Mouse (Mus musculus): Measurements from ENCODE around the gene Slc35a1. TPM values are rescaled to one million over a fixed set of nuclear protein-coding genes. Genes with fewer than 3 reads are reported as not detected.

The Slc35a1 gene
- polyA plus RNA-seq, 1 experiment from 2014 or later: 52.7 TPM

DNA sequence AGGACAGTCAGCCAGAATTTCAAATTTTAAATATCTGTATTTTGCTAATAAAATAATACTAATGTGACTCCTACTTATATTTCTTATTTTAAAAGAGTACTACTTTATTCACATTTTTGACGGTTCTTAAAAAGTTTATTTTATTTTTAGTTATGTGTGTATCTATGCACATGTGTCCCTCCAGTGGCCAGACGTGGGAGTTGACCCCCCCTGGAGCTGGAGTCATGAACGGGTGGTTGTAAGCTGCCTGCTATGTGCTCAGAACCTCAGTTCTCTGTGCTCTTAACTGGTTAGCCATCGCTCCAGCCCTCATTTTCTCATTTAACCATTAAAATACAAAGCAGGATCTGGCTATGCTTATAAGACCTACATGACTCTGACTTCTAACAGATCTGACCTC lies 15.8 kb upstream of the Slc35a1 start:
- H3K4me3 ChIP-seq: no peak overlapping the region
- H3K9me3 ChIP-seq: no peaks in the 10 kb centered on the region
- no peaks in the 10 kb centered on the region for H3K27me3 ChIP-seq (replicated peaks)
- 74% methylated on average over 4 of the region's 4 CpGs for WGBS
- H3K4me2 ChIP-seq: no peak overlapping the region
- no peak overlapping the region for H3K9ac ChIP-seq
- H3K27ac ChIP-seq: no peak overlapping the region
- no peak for ATAC-seq (replicated peaks)
- H3K4me1 ChIP-seq: no peaks in the 10 kb centered on the region
- H3K36me3 ChIP-seq (replicated peaks): no peaks in the 10 kb centered on the region

- Histone ChIP-seq H3K9ac (no peak overlapping the region), H3K36me3 (replicated peaks) (no peaks in the 10 kb centered on the region), H3K9me3 (no peaks in the 10 kb centered on the region), H3K27ac (no peak overlapping the region), H3K4me1 (no peaks in the 10 kb centered on the region), H3K27me3 (replicated peaks) (no peaks in the 10 kb centered on the region), H3K4me3 (no peak overlapping the region), H3K4me2 (no peak overlapping the region)
- WGBS: 98% methylated on average over 11 of the region's 11 CpGs
- no peak for ATAC-seq (replicated peaks)
Measured at GRCm38 (mm10) chr4:34702231-34702630, 15.0 kb upstream of the Slc35a1 start.

- no peak for ATAC-seq (replicated peaks)
- 49% methylated on average over 5 of the region's 5 CpGs for WGBS
Measured at GRCm38 (mm10) chr4:34701528-34701927, 14.3 kb upstream of the Slc35a1 start.

GRCm38 (mm10) chr4:34688021-34688420 lies 783 bp upstream of the Slc35a1 start:
- Histone ChIP-seq H3K4me1 (peaks cover 18% of the 10 kb centered on the region), H3K27me3 (replicated peaks) (no peaks in the 10 kb centered on the region), H3K4me3 (no peak overlapping the region), H3K36me3 (replicated peaks) (no peaks in the 10 kb centered on the region), H3K4me2 (peak overlapping the region; percentile 47), H3K27ac (peak overlapping the region; percentile 69), H3K9me3 (no peaks in the 10 kb centered on the region), H3K9ac (no peak overlapping the region; the same call in 1 of the 2 replicates)
- ATAC-seq (replicated peaks): no peak
- WGBS: 60% methylated on average over 3 of the region's 3 CpGs

More at GRCm38 (mm10) chr4:34701528-34701927, 14.3 kb upstream of the Slc35a1 start:
- H3K4me1 ChIP-seq: no peaks in the 10 kb centered on the region
- no peak overlapping the region for H3K9ac ChIP-seq
- H3K27ac ChIP-seq: no peak overlapping the region
- no peak overlapping the region for H3K4me3 ChIP-seq
- no peaks in the 10 kb centered on the region for H3K9me3 ChIP-seq
- H3K27me3 ChIP-seq (replicated peaks): no peaks in the 10 kb centered on the region
- no peak overlapping the region for H3K4me2 ChIP-seq
- H3K36me3 ChIP-seq (replicated peaks): no peaks in the 10 kb centered on the region

DNA sequence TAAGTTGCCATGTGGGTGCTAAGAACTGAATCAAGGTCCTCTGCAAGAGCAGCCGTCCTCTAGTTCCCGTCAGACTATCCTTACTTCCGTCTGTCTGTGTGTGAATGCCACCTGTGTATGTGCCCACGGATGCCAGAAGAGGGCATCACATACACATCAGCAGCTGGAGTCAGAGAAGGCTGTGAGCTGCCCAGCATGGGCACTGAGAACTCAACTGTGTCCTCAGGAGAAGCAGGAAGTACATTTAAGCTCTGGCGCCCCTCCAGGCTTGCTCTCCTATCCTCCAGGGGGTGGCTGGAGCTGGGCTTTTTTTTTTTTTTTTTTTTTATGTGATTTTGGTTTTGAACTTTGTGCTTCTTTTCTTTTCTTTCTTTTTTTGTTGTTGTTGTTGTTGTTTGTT lies 6.7 kb downstream of the Slc35a1 start:
- Histone ChIP-seq H3K27me3 (replicated peaks) (no peaks in the 10 kb centered on the region), H3K4me1 (peaks cover 7% of the 10 kb centered on the region; the same call in 1 of the 2 replicates), H3K27ac (no peak overlapping the region), H3K36me3 (replicated peaks) (peaks cover 9% of the 10 kb centered on the region; the same call in 1 of the 2 replicates), H3K9ac (no peak overlapping the region), H3K9me3 (no peaks in the 10 kb centered on the region), H3K4me2 (no peak overlapping the region), H3K4me3 (no peak overlapping the region)
- WGBS: 81% methylated on average over 5 of the region's 5 CpGs
- no peak for ATAC-seq (replicated peaks)

DNA sequence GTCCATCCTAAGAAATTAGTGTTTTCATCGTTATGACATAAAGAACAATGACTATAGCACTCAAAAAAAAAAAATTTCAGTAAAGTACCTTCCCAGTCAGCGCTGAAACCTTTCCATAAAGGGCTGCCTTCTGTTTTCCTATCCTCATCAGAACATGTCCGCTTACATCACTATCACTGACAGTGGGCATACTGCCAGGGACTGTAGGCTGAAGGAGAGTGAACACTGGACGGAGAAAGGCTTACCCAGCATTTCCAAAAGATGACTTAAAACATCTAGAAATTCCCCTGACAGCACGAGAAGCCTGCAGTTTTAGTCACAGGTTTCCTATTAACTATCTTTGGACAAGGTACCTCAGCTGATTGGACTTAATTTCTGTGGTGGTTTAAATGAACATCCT lies 13.5 kb downstream of the Slc35a1 start:
- Histone ChIP-seq H3K27ac (no peak overlapping the region), H3K27me3 (replicated peaks) (no peaks in the 10 kb centered on the region), H3K9me3 (no peaks in the 10 kb centered on the region), H3K4me3 (no peak overlapping the region), H3K36me3 (replicated peaks) (peaks cover 18% of the 10 kb centered on the region), H3K4me1 (no peaks in the 10 kb centered on the region), H3K4me2 (no peak overlapping the region), H3K9ac (no peak overlapping the region)
- no peak for ATAC-seq (replicated peaks)
- 93% methylated on average over 5 of the region's 5 CpGs for WGBS

DNA sequence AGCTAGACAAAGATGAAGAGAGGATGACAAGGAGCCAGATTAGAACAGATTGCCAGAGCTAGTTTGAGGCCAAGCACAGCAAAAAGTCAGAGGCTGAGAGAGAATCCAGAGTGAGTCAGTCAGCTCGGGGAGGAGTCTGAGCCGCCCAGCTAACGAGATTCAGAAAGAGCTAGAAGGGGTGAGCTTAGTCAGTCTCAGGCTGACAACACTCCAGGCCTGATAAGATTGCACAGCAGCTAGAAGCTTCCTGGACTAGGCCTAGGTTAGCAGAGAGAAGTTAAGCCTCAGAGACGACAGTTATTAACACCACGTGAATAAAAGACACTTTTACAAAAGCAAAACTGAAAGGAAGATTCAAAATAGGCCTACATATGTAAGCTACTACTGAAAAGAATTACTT lies 19.3 kb downstream of the Slc35a1 start:
- no peak for ATAC-seq (replicated peaks)
- Histone ChIP-seq H3K36me3 (replicated peaks) (peaks cover 42% of the 10 kb centered on the region), H3K4me2 (no peak overlapping the region), H3K4me3 (no peak overlapping the region), H3K27ac (no peak overlapping the region), H3K4me1 (no peaks in the 10 kb centered on the region), H3K9me3 (no peaks in the 10 kb centered on the region), H3K9ac (no peak overlapping the region), H3K27me3 (replicated peaks) (no peaks in the 10 kb centered on the region)
- 94% methylated on average over 5 of the region's 5 CpGs for WGBS

DNA sequence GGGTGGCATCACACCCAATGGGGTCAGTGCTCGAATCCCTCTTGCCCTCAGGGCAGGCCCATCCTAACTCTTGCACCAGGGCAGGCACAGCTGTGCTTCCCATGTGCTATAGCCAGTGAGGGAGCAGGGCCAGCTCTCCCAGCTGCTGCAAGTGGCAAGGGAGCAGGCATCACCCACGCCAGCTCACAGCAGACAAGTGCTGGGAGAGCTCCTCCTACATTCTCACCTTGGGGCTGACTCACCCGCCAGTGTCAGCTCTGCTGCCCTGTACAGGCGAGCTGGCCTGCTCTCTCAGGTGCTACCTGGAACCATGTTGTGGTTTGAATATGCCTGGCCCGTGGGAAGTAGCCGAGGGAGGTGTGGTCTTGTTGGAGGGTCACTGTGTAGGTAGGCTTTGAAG lies 25.3 kb downstream of the Slc35a1 start:
- H3K4me3 ChIP-seq: no peak overlapping the region
- ATAC-seq (replicated peaks): no peak
- no peak overlapping the region for H3K4me2 ChIP-seq
- no peaks in the 10 kb centered on the region for H3K27me3 ChIP-seq (replicated peaks)
- H3K4me1 ChIP-seq: no peaks in the 10 kb centered on the region
- 93% methylated on average over 6 of the region's 6 CpGs for WGBS
- H3K36me3 ChIP-seq (replicated peaks): peaks cover 50% of the 10 kb centered on the region
- H3K27ac ChIP-seq: no peak overlapping the region
- H3K9me3 ChIP-seq: no peaks in the 10 kb centered on the region
- H3K9ac ChIP-seq: no peak overlapping the region

DNA sequence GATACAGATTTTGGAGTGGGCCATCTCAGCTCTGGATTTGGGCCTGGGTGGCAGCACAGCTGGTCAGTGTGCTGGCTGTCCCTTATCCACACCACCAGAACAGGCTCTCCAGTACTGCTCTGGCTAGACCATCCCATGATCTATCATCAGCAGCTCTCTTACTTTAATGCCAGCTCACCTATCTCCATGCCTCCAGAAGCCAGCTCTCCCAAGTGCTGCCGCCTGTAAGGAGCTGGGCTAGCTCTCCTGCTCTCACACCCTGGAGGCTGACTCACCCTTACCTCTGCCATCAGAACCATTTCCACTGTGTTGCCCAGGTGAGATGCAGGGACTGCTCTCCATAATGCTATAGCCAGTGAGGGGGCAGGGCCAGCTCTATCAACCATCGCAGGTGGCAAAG lies 25.7 kb downstream of the Slc35a1 start:
- Histone ChIP-seq H3K9ac (no peak overlapping the region), H3K36me3 (replicated peaks) (peaks cover 48% of the 10 kb centered on the region), H3K4me3 (no peak overlapping the region), H3K4me2 (no peak overlapping the region), H3K9me3 (no peaks in the 10 kb centered on the region), H3K4me1 (no peaks in the 10 kb centered on the region), H3K27ac (no peak overlapping the region), H3K27me3 (replicated peaks) (no peaks in the 10 kb centered on the region)
- 86% methylated on average over 2 of the region's 2 CpGs for WGBS
- no peak for ATAC-seq (replicated peaks)

GRCm38 (mm10) chr4:34659012-34659411 lies 28.2 kb downstream of the Slc35a1 start:
- no peak overlapping the region for H3K4me2 ChIP-seq
- no peaks in the 10 kb centered on the region for H3K9me3 ChIP-seq
- peaks cover 49% of the 10 kb centered on the region for H3K36me3 ChIP-seq (replicated peaks)
- no peak for ATAC-seq (replicated peaks)
- H3K4me1 ChIP-seq: no peaks in the 10 kb centered on the region
- H3K4me3 ChIP-seq: no peak overlapping the region
- H3K9ac ChIP-seq: no peak overlapping the region
- H3K27ac ChIP-seq: no peak overlapping the region
- H3K27me3 ChIP-seq (replicated peaks): no peaks in the 10 kb centered on the region
- WGBS: 95% methylated on average over 2 of the region's 2 CpGs

DNA sequence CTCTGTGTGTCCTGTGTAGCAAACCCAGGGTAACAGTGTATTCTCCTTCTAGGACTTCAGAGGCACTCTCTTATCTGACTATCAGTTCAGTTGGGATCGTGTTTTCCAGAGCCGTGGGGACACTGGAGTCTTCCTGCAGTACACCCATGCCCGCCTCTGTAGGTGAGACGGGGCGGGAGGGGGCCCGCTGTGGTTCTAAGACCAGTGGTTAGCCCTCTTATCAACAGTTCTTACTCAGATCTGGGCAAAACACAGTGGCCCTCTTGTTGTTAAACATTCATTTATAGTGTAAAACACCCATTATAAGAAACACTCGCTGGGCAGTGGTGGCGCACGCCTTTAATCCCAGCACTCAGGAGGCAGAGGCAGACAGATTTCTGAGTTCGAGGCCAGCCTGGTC lies 31.1 kb downstream of the Slc35a1 start:
- H3K4me2 ChIP-seq: no peak overlapping the region
- H3K9ac ChIP-seq: no peak overlapping the region
- H3K4me1 ChIP-seq: no peaks in the 10 kb centered on the region
- no peak overlapping the region for H3K27ac ChIP-seq
- 93% methylated on average over 10 of the region's 10 CpGs for WGBS
- H3K9me3 ChIP-seq: no peaks in the 10 kb centered on the region
- H3K27me3 ChIP-seq (replicated peaks): no peaks in the 10 kb centered on the region
- H3K4me3 ChIP-seq: no peak overlapping the region
- H3K36me3 ChIP-seq (replicated peaks): peaks cover 41% of the 10 kb centered on the region
- no peak for ATAC-seq (replicated peaks)

DNA sequence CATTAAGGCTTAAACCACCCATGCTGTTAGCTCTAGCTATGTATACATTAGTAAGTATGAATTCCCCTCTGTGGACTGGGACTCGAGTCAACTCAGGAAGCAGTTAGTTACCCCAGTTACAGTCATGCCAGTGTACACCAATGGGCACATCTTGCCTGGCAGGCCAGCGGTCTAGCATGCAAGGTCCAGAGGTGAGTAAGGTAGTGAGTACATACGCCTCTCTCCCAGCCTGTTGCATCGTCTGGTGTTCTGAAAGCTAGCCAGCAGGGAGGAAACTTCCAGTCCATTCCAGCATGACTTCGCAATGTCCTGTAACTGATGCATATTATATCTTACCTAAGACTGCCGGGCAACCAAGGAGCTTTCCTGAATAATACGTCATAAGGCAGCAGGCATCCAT lies 34.1 kb downstream of the Slc35a1 start:
- H3K9me3 ChIP-seq: no peaks in the 10 kb centered on the region
- no peak overlapping the region for H3K27ac ChIP-seq
- no peak for ATAC-seq (replicated peaks)
- H3K27me3 ChIP-seq (replicated peaks): no peaks in the 10 kb centered on the region
- H3K4me1 ChIP-seq: no peaks in the 10 kb centered on the region
- H3K36me3 ChIP-seq (replicated peaks): peaks cover 28% of the 10 kb centered on the region; the same call in 1 of the 2 replicates
- no peak overlapping the region for H3K4me3 ChIP-seq
- WGBS: 95% methylated on average over 7 of the region's 7 CpGs
- no peak overlapping the region for H3K9ac ChIP-seq
- no peak overlapping the region for H3K4me2 ChIP-seq

- Histone ChIP-seq H3K9ac (no peak overlapping the region), H3K27me3 (replicated peaks) (no peaks in the 10 kb centered on the region), H3K27ac (no peak overlapping the region), H3K4me2 (no peak overlapping the region), H3K4me3 (no peak overlapping the region), H3K9me3 (no peaks in the 10 kb centered on the region), H3K4me1 (no peaks in the 10 kb centered on the region), H3K36me3 (replicated peaks) (peaks cover 35% of the 10 kb centered on the region)
- no peak for ATAC-seq (replicated peaks)
Measured at GRCm38 (mm10) chr4:34644779-34645178, 42.5 kb downstream of the Slc35a1 start.

All from midbrain, embryonic 15.5 days (tissue).